Mouse (Mus musculus): ENCODE data around the gene Wrap73. TPM values are rescaled to one million over a fixed set of nuclear protein-coding genes. Genes with fewer than 3 reads are reported as not detected.

Gene Wrap73
- polyA plus RNA-seq (2015; fragmentation: Nextera tagmentation; extraction: Ambion mirVana) = 35.8 and 38.6 TPM in 2 replicates

DNA sequence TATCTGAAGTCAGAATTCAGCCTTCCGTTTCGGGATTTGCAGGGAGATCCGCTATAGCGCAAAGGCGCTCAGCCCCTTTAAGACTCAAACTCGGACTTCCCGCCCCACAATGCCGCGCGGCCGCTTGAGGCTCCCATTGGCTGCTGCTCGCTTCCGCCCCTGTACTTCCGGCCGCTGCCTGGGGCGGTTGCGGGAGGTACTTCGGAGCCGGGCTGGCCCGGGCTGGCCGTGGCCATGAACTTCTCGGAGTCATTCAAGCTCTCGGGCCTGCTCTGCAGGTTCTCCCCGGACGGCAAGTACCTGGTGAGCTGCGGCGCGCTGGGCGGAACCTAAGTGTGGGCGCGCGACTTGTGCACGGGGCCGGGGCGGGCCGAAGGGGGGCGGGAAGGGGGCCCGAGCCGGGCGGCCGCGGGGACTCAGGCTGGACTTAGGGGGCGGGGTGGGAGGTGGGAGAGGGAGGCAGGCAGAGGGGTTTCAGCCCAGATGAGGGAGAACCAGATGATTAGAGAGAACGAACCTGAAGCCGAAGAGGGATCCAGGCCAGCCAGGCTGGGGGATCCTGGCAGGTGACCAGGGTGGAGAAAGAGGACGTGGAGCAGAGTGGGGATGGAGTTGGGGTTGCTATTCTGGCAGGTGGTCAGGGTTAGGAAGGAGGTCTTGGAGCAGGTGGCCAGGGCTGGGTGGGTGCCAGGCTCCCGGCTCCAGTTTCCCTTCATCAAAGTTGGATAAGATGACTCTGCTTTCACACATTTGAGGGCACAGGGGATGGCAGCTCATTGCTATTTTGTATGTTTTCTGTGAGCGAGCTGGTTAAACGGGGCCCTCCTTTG, at the start of gene Wrap73:
Gene Wrap73 (plus strand): TSS at position 162 of the 830 bp plus-strand sequence.
- H3K27me3 ChIP-seq (ENCODE audit: control insufficient read depth, insufficient read depth, low read length) = peaks cover 44% of the 10 kb centered on the region

DNA sequence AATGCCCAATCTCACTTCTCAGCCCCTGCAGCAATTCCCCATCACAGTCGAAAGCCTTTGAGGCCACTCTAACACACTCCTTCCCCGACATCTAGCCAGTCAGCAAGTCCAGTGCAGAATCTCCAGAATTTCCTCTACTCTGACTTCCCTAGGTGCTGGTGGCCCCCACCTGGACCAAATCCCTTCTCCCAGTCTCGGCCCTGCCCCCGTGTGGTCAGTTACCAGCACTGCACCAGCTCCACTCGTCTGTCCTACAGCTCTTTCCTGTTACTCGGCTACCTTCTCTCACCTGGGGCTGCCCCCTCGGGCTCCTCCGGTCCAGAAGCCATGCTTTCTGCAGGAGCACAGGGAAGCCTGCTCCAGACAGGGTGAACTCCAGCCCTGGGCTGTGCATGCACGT, 49.0 kb upstream of the Wrap73 start:
- Histone ChIP-seq H3K9me3 (replicated peaks; ENCODE audit: control insufficient read depth, low read length) (no peaks in the 10 kb centered on the region), H3K4me3 (replicated peaks; ENCODE audit: low read length) (no peak overlapping the region), H3K4me2 (ENCODE audit: low read depth, low read length) (no peak overlapping the region), H3K9ac (ENCODE audit: low read length) (no peak overlapping the region), H3K27me3 (ENCODE audit: control insufficient read depth, insufficient read depth, low read length) (no peaks in the 10 kb centered on the region), H3K4me1 (ENCODE audit: control insufficient read depth, insufficient read depth, low read length) (no peaks in the 10 kb centered on the region), H3K36me3 (ENCODE audit: control insufficient read depth, insufficient read depth, low read length) (no peaks in the 10 kb centered on the region), H3K27ac (ENCODE audit: low read length) (no peak overlapping the region)
- WGBS = 19% methylated on average over 9 of the region's 9 CpGs
- ATAC-seq (ENCODE audit: insufficient read depth, low FRiP score) = no peak

More for the DNA sequence above, at the start of gene Wrap73:
- H3K4me1 ChIP-seq (ENCODE audit: control insufficient read depth, insufficient read depth, low read length) = peaks cover 26% of the 10 kb centered on the region
- peak within 1 kb of the TSS; percentile 90 for H3K27ac ChIP-seq (ENCODE audit: low read length)
- H3K9ac ChIP-seq (ENCODE audit: low read length) = peak within 1 kb of the TSS; percentile 91
- H3K36me3 ChIP-seq (ENCODE audit: control insufficient read depth, insufficient read depth, low read length) = no peaks in the 10 kb centered on the region
- H3K9me3 ChIP-seq (replicated peaks; ENCODE audit: control insufficient read depth, low read length) = no peaks in the 10 kb centered on the region
- ATAC-seq (ENCODE audit: insufficient read depth, low FRiP score) = peak; percentile 93
- H3K4me3 ChIP-seq (replicated peaks; ENCODE audit: low read length) = peak within 1 kb of the TSS; percentile 85
- peak within 1 kb of the TSS; percentile 95 for H3K4me2 ChIP-seq (ENCODE audit: low read depth, low read length)
- 1% methylated on average over 49 of the region's 49 CpGs for WGBS

DNA sequence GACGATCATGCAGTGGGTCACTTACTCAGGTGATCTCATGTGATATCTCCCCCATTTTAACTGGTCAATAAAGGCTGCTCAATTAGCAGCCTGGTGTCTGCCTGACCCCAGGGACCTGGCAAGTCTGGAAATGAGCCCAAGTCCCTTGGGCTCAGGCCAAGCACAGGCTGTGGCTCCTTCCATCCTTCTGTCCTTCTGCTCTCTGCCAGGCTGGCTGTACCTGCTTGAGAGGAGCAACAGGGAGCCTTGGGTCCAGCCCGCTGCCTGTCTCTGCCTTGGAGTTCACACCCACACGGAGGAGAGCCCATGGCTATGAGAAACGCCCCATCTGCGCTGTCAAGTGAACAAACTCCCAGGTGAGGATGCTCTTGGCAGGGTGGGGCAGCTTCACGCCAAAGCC, 46.1 kb upstream of the Wrap73 start:
- Histone ChIP-seq H3K9me3 (replicated peaks; ENCODE audit: control insufficient read depth, low read length) (no peaks in the 10 kb centered on the region), H3K4me1 (ENCODE audit: control insufficient read depth, insufficient read depth, low read length) (no peaks in the 10 kb centered on the region), H3K9ac (ENCODE audit: low read length) (no peak overlapping the region), H3K36me3 (ENCODE audit: control insufficient read depth, insufficient read depth, low read length) (no peaks in the 10 kb centered on the region), H3K27me3 (ENCODE audit: control insufficient read depth, insufficient read depth, low read length) (no peaks in the 10 kb centered on the region), H3K4me2 (ENCODE audit: low read depth, low read length) (no peak overlapping the region), H3K4me3 (replicated peaks; ENCODE audit: low read length) (no peak overlapping the region), H3K27ac (ENCODE audit: low read length) (no peak overlapping the region)
- WGBS = 24% methylated on average over 6 of the region's 6 CpGs
- ATAC-seq (ENCODE audit: insufficient read depth, low FRiP score) = no peak

DNA sequence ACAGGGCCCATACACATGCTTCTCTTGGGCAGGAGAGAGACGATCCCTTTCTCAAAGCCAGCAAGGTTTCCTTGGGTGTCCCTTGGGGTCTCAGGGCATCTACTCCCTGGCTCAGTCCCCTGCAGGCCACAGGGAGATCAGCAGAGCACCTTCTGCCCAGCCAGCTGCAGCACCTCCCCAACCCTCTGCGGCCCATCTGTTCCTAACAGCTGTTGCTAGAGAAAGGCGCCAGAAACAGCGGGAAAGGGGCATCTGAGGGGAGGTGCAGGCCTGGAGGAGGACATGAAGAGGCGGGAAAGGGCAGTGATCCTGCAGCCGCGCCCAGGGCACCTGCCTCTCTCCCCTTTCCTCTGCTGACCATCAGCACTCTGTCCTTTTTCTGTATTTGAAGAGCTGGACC, 42.8 kb upstream of the Wrap73 start:
- Histone ChIP-seq H3K4me2 (ENCODE audit: low read depth, low read length) (no peak overlapping the region), H3K27me3 (ENCODE audit: control insufficient read depth, insufficient read depth, low read length) (no peaks in the 10 kb centered on the region; the same call in 1 of the 2 replicates), H3K4me3 (replicated peaks; ENCODE audit: low read length) (no peak overlapping the region), H3K4me1 (ENCODE audit: control insufficient read depth, insufficient read depth, low read length) (no peaks in the 10 kb centered on the region), H3K9ac (ENCODE audit: low read length) (no peak overlapping the region), H3K9me3 (replicated peaks; ENCODE audit: control insufficient read depth, low read length) (no peaks in the 10 kb centered on the region), H3K36me3 (ENCODE audit: control insufficient read depth, insufficient read depth, low read length) (no peaks in the 10 kb centered on the region), H3K27ac (ENCODE audit: low read length) (no peak overlapping the region)
- WGBS = 44% methylated on average over 7 of the region's 7 CpGs
- ATAC-seq (ENCODE audit: insufficient read depth, low FRiP score) = no peak

DNA sequence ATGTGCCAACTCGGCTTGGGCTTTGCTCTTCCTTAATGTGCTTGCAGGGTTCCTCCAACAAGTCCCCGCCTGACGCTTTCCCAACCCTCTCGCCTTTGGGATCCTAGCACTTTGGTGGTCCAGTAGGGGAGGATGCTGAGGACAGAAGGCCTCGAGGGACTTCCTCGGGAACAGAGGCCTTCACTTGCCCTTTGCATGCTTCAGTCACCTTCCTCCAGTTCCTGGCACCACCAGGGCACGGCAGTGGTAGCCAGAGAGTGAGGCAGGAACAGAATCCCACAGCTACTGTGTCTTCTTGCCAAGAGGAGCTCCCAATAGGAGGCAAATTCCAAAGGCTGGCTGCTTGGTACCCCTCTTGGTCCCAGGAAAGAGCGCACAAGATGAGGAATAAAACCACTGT, 38.8 kb upstream of the Wrap73 start:
- WGBS = 59% methylated on average over 8 of the region's 8 CpGs
- Histone ChIP-seq H3K4me1 (ENCODE audit: control insufficient read depth, insufficient read depth, low read length) (0 out of 2 replicates have a peak, but pooled peaks cover 4% of the 10 kb centered on the region), H3K9me3 (replicated peaks; ENCODE audit: control insufficient read depth, low read length) (no peaks in the 10 kb centered on the region), H3K36me3 (ENCODE audit: control insufficient read depth, insufficient read depth, low read length) (no peaks in the 10 kb centered on the region), H3K27me3 (ENCODE audit: control insufficient read depth, insufficient read depth, low read length) (no peaks in the 10 kb centered on the region; the same call in 1 of the 2 replicates), H3K4me2 (ENCODE audit: low read depth, low read length) (no peak overlapping the region), H3K4me3 (replicated peaks; ENCODE audit: low read length) (no peak overlapping the region), H3K9ac (ENCODE audit: low read length) (no peak overlapping the region), H3K27ac (ENCODE audit: low read length) (no peak overlapping the region)
- no peak for ATAC-seq (ENCODE audit: insufficient read depth, low FRiP score)

DNA sequence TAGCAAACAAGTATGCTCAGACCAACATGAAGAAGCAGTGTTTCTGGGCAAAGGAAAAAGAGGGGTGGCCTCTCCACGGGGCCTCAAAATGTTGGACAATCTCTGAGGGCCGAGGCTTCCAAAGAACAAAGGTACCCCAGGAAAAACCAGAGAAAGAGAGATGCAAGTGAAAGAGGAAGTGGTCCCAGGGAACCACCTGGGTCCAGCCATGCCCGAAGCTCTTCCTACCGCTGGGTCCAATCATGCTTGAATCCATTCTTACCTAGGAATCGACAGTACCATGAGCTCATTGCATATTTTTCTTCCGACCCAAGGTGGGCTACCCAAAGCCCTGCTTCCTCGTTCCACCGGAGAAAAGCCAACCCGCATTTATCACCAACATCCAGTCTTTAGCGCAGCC, 38.3 kb upstream of the Wrap73 start:
- no peak overlapping the region for H3K27ac ChIP-seq (ENCODE audit: low read length)
- no peak overlapping the region for H3K4me2 ChIP-seq (ENCODE audit: low read depth, low read length)
- no peak overlapping the region for H3K4me3 ChIP-seq (replicated peaks; ENCODE audit: low read length)
- H3K4me1 ChIP-seq (ENCODE audit: control insufficient read depth, insufficient read depth, low read length) = 0 out of 2 replicates have a peak, but pooled peaks cover 4% of the 10 kb centered on the region
- H3K27me3 ChIP-seq (ENCODE audit: control insufficient read depth, insufficient read depth, low read length) = no peaks in the 10 kb centered on the region; the same call in 1 of the 2 replicates
- H3K9me3 ChIP-seq (replicated peaks; ENCODE audit: control insufficient read depth, low read length) = no peaks in the 10 kb centered on the region
- ATAC-seq (ENCODE audit: insufficient read depth, low FRiP score) = no peak
- no peaks in the 10 kb centered on the region for H3K36me3 ChIP-seq (ENCODE audit: control insufficient read depth, insufficient read depth, low read length)
- no peak overlapping the region for H3K9ac ChIP-seq (ENCODE audit: low read length)
- 92% methylated on average over 10 of the region's 10 CpGs for WGBS

DNA sequence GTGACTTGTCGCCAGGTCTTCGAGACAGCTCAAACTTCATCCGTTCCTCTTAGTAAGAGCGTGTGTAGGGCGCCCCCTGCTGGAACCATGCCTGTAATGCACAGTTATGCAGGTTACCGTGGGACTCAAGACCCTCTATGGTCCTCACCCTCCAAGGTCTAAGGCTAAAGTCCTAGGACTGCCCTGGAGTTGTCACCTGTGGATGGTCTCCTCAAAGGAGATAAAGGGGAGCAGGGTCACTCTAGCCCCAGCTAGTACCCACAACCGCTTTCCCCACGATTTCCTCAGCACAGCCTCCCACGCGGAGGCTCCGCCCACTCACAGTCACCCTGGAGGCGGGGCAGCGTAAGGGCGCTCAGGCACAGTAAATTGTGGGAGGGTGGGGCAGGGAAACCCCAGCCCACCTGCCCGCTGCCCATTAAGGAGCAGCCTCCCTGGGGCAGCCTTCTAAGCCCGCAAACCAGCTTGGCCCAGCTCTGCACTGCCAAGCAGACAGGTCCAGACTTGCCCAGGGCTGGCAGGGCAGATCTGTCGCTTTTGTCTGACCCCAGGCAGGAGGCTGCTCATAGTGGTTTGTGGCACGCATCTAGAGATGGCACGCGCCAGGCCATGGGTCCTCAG, 36.7 kb upstream of the Wrap73 start:
- 26% methylated on average over 20 of the region's 20 CpGs for WGBS
- H3K27ac ChIP-seq (ENCODE audit: low read length) = no peak overlapping the region
- no peak overlapping the region for H3K9ac ChIP-seq (ENCODE audit: low read length)
- H3K36me3 ChIP-seq (ENCODE audit: control insufficient read depth, insufficient read depth, low read length) = no peaks in the 10 kb centered on the region
- no peaks in the 10 kb centered on the region; the same call in 1 of the 2 replicates for H3K27me3 ChIP-seq (ENCODE audit: control insufficient read depth, insufficient read depth, low read length)
- H3K4me1 ChIP-seq (ENCODE audit: control insufficient read depth, insufficient read depth, low read length) = 0 out of 2 replicates have a peak, but pooled peaks cover 7% of the 10 kb centered on the region
- H3K9me3 ChIP-seq (replicated peaks; ENCODE audit: control insufficient read depth, low read length) = no peaks in the 10 kb centered on the region
- H3K4me2 ChIP-seq (ENCODE audit: low read depth, low read length) = peak overlapping the region; percentile 42
- peak overlapping the region; percentile 10; the same call in 1 of the 2 replicates for H3K4me3 ChIP-seq (replicated peaks; ENCODE audit: low read length)
- ATAC-seq (ENCODE audit: insufficient read depth, low FRiP score) = peak; percentile 46; the same call in 1 of the 2 replicates

DNA sequence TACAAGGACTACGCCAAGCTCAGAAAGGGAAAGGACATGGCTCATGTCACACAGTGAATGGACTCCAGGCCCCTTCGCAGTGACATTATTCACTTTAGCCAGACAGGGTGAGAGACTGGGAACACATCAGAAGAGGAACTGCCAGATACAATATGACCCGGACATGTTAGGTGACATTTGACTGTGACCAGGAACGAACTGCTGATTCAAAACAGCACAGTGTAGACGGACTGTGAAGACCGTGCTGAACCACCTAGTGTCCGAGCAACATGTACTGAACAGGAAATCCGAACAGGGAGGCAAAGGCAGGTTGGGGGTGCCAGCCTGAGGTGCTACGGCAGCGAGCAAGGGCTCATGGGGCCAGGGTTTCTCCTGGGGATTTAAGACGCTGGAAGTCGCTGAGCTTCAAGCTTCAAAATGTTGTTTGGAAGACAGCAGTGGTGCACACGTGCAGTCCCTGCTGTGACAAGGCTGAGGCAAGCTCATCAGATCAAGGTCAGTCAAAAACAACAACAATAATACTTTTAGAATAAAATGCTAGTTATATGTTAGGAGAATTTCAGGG, 35.6 kb upstream of the Wrap73 start:
- Histone ChIP-seq H3K4me2 (ENCODE audit: low read depth, low read length) (no peak overlapping the region), H3K9me3 (replicated peaks; ENCODE audit: control insufficient read depth, low read length) (no peaks in the 10 kb centered on the region), H3K4me1 (ENCODE audit: control insufficient read depth, insufficient read depth, low read length) (0 out of 2 replicates have a peak, but pooled peaks cover 7% of the 10 kb centered on the region), H3K36me3 (ENCODE audit: control insufficient read depth, insufficient read depth, low read length) (no peaks in the 10 kb centered on the region), H3K4me3 (replicated peaks; ENCODE audit: low read length) (no peak overlapping the region), H3K9ac (ENCODE audit: low read length) (no peak overlapping the region), H3K27me3 (ENCODE audit: control insufficient read depth, insufficient read depth, low read length) (no peaks in the 10 kb centered on the region; the same call in 1 of the 2 replicates), H3K27ac (ENCODE audit: low read length) (no peak overlapping the region)
- no peak for ATAC-seq (ENCODE audit: insufficient read depth, low FRiP score)
- whole genome bisulfite sequencing = 76% methylated on average over 13 of the region's 13 CpGs
